Mouse (Mus musculus): ENCODE data around the gene Ptgis.

- no peak for TF ChIP-seq CTCF (IDR thresholded peaks at IDR 0.05)
- no peak for TF ChIP-seq POLR2A (IDR thresholded peaks at IDR 0.05; ENCODE audit: insufficient read depth, low read depth, low read length)
- no peak for TF ChIP-seq EP300 (IDR thresholded peaks at IDR 0.05; ENCODE audit: insufficient read depth, low read depth, low read length)
These were observed 17.4 kb upstream of the Ptgis start for GRCm38 (mm10) chr2:167257790-167258189.
